Mouse (Mus musculus): ENCODE data around the gene Krt90.
"Not testable (repeated sequence)": the region's sequence is repeated elsewhere in the genome, so short reads cannot be mapped to it uniquely, and the experiment has no call there.

Krt90 gene

GRCm38 (mm10) chr15:101517161-101517560 is 45.6 kb downstream of the Krt90 start, which contains the start of gene Gm49425:
TSS of gene Gm49425 (minus strand) at chr15:101517261.
- not testable (repeated sequence) for DNase-seq (ENCODE audit: low spot score)

GRCm38 (mm10) chr15:101508247-101508646 is 54.5 kb downstream of the Krt90 start:
- no peak for DNase-seq (ENCODE audit: low spot score)

- DNase-seq (ENCODE audit: low spot score): no peak
Measured at GRCm38 (mm10) chr15:101506896-101507758, 55.6 kb downstream of the Krt90 start.
